Mouse (Mus musculus) layer of hippocampus, adult 9-11 months (tissue): ENCODE measurements around the gene Pcyt1a.
A peak's percentile ranks its signal among the peaks of the same experiment; 100 is the strongest.

Source experiments
- DNase-seq: peaks from one replicate; pipeline ENCODE4 v3.0.0; 2022

Pcyt1a gene

GRCm38 (mm10) chr16:32430474-32431046 lies at the start of gene Pcyt1a:
TSS of gene Pcyt1a (plus strand) at chr16:32430921.
- peak; percentile 92 for DNase-seq

- DNase-seq = no peak
Measured at GRCm38 (mm10) chr16:32382901-32383300, 47.8 kb upstream of the Pcyt1a start.

DNA sequence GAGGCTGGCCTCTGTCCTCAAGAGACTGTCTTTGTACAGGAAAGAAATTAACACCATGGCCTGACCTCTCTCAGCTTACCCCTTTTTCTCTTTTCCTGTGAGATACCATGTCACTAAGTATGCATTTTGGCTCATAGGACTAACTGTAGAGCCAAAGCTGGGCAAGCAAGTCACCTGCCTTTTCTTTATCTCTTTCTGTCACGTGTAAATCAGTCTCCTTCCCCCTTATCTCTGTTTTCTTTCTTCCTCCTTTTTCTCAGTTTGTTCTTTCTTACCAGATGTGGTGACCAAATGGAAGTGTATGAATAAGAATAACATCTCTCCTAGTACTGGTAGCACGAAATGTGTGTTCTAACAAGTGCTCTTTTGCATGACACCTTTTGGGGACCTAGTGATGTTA lies 45.8 kb upstream of the Pcyt1a start:
- DNase-seq = no peak

- no peak for DNase-seq
Measured at GRCm38 (mm10) chr16:32386826-32387225, 43.9 kb upstream of the Pcyt1a start.

DNA sequence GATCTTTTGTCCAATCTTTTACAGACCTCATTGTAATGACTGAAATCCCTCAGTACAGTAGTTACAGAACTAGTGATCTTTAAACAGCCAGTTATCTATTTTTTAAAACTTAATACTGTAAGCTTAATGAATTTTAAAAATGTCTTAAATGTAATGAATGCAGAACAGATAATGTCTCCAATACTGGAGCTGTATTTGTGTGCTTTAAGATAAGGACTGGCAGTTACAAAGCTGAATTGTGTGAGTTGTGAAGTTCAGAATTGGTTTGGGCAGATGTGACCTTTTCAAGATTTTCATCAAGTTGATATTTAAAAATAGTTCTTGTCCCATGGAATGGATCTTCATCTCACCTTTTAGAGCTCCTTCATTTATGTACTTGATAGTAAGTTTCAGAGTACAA lies 41.7 kb upstream of the Pcyt1a start:
- no peak for DNase-seq

DNA sequence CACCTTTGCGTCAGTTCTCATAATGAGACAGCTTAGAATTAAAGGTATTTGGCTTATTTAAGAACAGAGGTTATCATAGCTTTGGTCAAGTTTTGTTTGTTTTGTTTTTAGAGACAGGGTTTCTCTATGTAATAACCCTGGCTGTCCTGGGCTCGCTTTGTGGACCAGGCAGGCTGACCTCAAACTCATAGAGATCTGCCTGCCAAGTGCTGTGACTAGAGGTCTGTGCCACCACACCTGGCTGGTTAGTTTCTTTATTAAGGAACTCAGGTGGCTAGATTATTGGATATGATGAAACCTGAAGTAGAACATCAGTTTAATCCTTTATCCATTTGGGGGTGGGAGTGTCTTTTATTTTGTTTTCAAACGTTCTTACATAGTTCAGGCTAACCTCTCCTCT lies 40.9 kb upstream of the Pcyt1a start:
- DNase-seq = no peak

- DNase-seq = no peak
Measured at GRCm38 (mm10) chr16:32390882-32391281, 39.8 kb upstream of the Pcyt1a start.

DNA sequence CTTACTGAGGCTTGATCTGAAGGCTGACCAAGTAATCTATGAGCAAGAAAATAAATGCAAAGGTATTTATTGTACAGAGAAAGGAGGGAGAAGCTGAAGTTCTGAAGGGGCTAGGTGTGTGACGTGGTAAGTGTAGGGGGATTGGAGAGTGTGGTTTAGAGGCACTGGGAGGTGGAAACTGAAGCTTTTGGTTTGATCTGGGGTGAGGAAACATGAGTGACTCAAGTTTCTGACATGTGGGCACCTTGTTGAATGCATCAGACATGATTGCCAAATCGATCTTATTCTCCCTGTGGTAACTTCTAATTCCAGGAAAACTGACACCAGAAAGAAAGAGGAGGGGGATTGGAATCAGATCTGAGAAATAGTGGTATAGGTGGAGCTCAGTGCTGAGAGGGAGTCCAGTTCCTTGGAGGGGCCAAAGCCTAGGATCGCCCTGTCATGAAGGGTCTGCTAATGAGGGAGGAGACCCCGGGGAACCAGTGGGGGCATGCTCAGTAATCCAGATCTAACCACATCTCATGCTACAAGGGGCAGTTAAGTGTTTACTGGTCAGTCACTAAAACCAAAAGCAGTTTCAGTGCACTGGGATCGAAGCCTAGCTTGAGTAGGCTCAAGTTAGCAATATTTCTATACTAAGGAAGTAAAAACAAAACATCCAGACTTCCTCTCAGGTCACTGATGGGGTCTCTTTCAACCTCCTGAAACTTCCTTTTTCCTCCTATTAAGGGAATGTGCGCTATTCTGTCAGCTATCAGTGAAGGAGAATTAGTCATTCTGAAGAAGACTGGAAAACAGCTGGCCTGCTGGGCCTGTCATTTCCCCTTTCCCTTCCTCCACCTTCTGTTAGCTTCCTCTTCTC lies 34.8 kb upstream of the Pcyt1a start:
- peak; percentile 8 for DNase-seq

DNA sequence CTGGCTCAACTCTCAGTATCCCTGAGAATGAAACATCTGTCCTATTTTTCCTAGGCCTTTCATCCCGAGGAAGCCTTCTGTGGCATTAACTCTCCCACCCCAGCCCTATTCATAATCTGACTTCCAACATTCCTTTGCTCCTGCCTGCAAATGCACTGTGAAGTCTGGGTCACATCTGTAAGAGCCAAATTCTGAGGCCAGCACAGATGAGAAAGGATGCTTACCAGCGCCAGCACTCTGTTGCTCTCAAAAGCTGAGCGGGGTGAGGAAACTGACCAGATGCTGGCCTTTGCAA lies 34.2 kb upstream of the Pcyt1a start:
- no peak for DNase-seq

- DNase-seq = no peak
Measured at GRCm38 (mm10) chr16:32398206-32398605, 32.5 kb upstream of the Pcyt1a start.

GRCm38 (mm10) chr16:32400267-32400666 lies 30.5 kb upstream of the Pcyt1a start, which contains the start of gene Tm4sf19:
TSS of gene Tm4sf19 (plus strand) at chr16:32400506.
- no peak for DNase-seq

- peak; percentile 29 for DNase-seq
Measured at GRCm38 (mm10) chr16:32401335-32401965, 29.3 kb upstream of the Pcyt1a start.

GRCm38 (mm10) chr16:32402818-32403217 lies 27.9 kb upstream of the Pcyt1a start:
- DNase-seq = peak; percentile 15

DNA sequence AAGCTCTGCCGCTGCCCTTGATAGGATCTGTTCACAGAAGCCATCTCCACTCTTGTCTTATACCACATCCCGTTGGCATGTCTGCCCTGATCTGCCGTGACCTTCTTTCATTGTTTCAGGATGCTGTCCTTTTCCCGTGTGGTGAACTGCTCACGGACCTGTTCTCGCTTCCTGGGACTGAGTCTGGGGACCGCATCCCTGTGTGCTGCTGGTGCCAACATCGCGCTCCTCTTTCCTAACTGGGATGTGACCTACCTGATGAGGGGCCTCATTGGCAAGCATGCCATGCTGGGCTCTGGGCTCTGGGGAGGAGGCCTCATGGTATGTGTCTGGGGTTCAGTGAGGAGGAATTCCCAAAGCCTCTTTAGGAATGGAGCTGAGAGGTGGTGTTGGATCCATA lies 25.0 kb upstream of the Pcyt1a start:
- DNase-seq = no peak

GRCm38 (mm10) chr16:32406671-32407070 lies 24.1 kb upstream of the Pcyt1a start:
- no peak for DNase-seq

DNA sequence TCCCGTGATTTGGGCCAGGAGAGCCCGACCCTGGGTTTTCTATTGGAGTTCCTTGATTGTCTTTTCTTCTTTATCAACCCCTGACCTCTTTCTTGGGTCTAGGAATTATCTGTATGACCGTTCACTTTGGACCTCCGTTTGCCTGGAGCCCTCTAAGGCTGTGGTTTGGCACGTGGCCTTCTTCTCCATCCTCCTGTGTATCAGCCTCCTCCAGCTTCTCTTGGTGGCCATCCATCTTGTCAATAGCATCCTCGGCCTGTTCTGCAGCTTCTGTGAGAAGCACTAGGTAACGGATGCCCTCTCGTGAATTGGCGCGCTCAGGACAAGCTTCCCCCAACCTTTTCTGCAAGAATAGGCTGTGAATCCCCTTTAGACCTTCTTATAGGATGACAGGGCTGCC lies 23.0 kb upstream of the Pcyt1a start:
- no peak for DNase-seq

DNA sequence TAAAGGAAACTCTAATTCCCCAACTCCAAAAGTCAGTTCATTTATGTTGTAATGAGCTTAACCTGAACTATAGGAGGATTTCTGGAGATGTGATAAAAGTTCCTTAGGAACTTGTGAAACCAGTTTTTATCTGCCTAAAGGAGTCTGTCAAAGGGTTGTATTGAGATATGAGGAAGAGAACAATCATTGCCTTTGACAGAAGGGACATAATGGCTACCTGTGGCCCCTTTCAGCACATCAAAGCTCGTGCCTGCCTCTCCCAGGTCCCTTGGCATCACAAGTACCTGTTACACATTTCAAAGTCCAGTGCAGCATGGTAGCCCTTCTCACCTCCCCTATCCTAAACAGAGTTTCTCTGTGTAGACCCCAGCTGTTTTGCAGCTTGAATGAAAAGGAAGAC lies 13.3 kb upstream of the Pcyt1a start:
- no peak for DNase-seq

DNA sequence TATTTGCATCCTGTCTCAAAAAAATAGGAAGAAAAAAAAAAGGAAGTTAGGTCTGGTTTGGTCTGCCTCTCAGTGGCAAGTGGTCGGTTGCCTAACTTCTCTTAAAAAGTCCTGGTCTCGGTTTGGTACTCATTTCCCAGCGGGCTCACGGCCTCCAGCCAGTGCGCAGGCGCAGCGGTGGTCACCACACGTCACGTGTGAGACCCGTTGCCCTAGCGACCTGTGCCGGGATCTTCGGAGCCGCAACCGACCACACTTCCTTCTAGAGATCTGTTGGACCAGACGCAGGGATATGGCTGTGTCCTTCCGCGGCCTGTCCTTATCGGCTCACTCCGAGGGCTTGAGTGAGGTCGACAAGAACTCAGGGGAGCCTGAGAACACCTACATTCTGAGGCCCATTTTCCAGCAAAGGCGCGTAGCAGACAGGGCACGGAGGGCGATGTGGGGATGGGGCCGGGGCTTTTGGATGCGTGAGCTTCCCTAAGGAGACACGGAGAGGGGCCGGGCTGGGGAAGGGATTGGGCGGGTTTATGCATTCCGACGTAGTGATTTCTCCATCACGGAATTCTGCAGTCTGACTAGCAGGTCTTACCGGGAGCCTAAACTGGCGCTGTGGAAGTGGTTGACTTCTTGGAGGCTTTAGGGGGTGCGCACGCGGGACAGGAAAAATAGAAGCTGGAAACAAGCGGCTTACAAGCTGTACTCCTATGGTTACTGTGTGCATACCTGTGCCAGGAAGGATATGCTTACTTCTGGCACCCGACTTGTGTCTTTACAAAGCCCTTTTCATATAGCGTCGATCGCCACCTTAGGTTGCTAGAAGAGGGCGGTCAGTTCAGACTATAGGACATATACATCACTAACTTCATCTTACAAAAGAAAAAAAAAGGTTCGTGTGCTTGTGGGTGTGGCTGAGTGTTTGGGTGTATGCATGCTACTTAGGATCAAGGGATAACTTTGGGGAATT lies 10.9 kb upstream of the Pcyt1a start, which contains the start of gene Tctex1d2:
Tctex1d2 (plus strand) TSS at position 186 of the 967 bp plus-strand sequence.
- peak; percentile 96 for DNase-seq

DNA sequence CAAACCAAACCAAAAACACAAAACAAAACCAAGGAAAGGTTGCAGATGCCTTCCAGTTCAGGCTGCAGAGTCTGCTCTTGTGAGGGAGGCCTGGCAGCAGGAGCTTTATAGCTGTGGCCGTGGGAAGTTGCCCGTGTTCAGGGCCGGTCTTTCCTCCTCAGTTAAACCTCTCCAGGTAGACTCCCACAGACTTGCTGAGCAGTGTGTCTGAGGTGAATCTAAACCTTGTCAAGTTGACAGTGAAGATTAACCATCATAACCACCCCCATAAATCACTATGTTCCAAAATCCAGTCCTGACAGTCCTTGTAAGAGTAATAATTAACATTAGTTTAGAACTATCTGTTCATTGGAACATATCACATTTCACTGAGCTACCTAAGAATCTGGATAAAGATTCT lies 3.2 kb upstream of the Pcyt1a start:
- no peak for DNase-seq

DNA sequence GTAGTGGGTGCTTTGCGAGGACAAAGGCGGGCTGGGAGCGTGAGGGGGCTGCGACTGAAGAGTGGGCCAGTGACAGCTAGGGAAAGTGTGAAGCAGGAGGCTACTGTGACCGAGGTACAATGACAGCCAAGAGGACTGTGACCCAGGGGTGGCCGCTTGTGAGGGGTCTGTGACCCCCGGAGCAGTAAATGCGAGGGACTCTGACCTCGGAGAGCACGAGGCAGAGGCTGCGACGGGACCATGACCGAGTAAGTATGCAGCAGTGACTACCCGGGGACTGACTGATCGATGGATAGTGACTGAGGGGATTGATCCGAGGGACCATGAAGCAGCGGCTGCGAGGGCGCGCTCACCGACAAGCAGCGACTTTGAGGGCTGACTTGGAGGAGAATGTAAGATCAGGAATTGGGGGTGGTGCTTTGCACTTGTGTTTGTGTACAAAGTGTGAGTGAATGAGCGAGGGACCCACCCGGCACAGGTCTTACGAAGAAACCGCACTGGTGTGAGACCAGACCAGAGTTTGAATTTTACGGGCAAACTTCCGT lies 398 bp downstream of the Pcyt1a start:
- DNase-seq = no peak

- DNase-seq = no peak
Measured at GRCm38 (mm10) chr16:32431926-32432325, 1.2 kb downstream of the Pcyt1a start.

GRCm38 (mm10) chr16:32433138-32433537 lies 2.4 kb downstream of the Pcyt1a start:
- DNase-seq = no peak

- DNase-seq = peak; percentile 14
Measured at GRCm38 (mm10) chr16:32434066-32434465, 3.3 kb downstream of the Pcyt1a start.
